8 mouse cellular contexts compared by ENCODE assay signal in the genomic region with DNA sequence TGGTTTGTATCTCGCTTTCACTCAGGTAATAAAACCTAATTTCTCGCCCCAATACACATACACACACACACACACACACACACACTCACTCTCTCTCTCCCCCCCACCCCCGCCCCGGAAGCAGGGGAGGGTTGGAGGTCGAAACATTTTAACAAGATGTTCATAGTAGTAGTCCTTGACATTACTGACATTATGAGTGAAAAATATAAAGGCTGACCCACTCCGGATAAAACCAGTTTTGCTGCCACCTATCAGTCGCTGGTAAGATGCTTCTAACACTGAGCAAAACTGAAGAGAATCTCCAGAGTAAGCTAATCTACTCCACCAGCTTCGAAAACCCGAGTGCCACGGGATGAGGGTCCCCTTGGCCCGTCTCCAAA. TPM values are rescaled to one million over a fixed set of nuclear protein-coding genes. Genes with fewer than 3 reads are reported as not detected.
A peak's percentile ranks its signal among the peaks of the same experiment; 100 is the strongest.
DNase-seq lines count a peak whose midpoint lies in the region; ATAC-seq and TF ChIP-seq lines count a peak whose summit lies in the region.

No protein-coding gene starts in this region.

- no peaks in the 10 kb centered on the region for H3K27me3 ChIP-seq in cerebellum, adult 2 months (ENCODE audit: control insufficient read depth, insufficient read depth, low read length)
- no peaks in the 10 kb centered on the region for H3K27me3 ChIP-seq in testis, adult 2 months (ENCODE audit: control insufficient read depth, insufficient read depth, low read length)
- H3K27me3 ChIP-seq in limb, embryonic 13.5 days, result no peaks in the 10 kb centered on the region
- H3K27me3 ChIP-seq in stomach, embryonic 14.5 days (ENCODE audit: control insufficient read depth, insufficient read depth, low read length), result no peaks in the 10 kb centered on the region

- DNase-seq in cerebellum, adult 2 months, result no peak
- DNase-seq in cerebellum, postnatal 36 days, result no peak
- no peak for DNase-seq in testis, postnatal 10 days (ENCODE audit: low spot score)
- no peak for DNase-seq in left cerebral cortex, adult 11 months (ENCODE audit: low spot score)

- H3K4me3 ChIP-seq in cerebellum, adult 2 months (replicated peaks; ENCODE audit: insufficient read depth, low read depth, low read length), result peak overlapping the region; percentile 86
- peak overlapping the region; percentile 99 for H3K4me3 ChIP-seq in testis, adult 2 months (ENCODE audit: control insufficient read depth, low read depth, low read length)
- H3K4me3 ChIP-seq in limb, embryonic 13.5 days, result peak overlapping the region; percentile 80
- peak overlapping the region; percentile 67 for H3K4me3 ChIP-seq in stomach, embryonic 14.5 days (ENCODE audit: low read depth, low read length)

- H3K4me1 ChIP-seq in cerebellum, adult 2 months (ENCODE audit: control insufficient read depth, insufficient read depth, low read length), result peaks cover 8% of the 10 kb centered on the region
- peaks cover 4% of the 10 kb centered on the region for H3K4me1 ChIP-seq in testis, adult 2 months (ENCODE audit: control insufficient read depth, insufficient read depth, low read length)
- H3K4me1 ChIP-seq in limb, embryonic 13.5 days, result peaks cover 39% of the 10 kb centered on the region
- peaks cover 16% of the 10 kb centered on the region for H3K4me1 ChIP-seq in stomach, embryonic 14.5 days (ENCODE audit: control insufficient read depth, insufficient read depth, low read length)

- peak overlapping the region; percentile 88 for H3K9ac ChIP-seq in limb, embryonic 13.5 days
- H3K9ac ChIP-seq in stomach, embryonic 14.5 days (replicated peaks; ENCODE audit: low read depth, low read length), result peak overlapping the region; percentile 56

- TF ChIP-seq POLR2A in cerebellum, adult 2 months (IDR thresholded peaks at IDR 0.05; ENCODE audit: borderline replicate concordance, insufficient read depth, low read length), result no peak
- no peak for TF ChIP-seq POLR2A in testis, adult 2 months (IDR thresholded peaks at IDR 0.05; ENCODE audit: control insufficient read depth, low read depth, low read length)

- H3K9me3 ChIP-seq in limb, embryonic 13.5 days, result no peaks in the 10 kb centered on the region
- H3K9me3 ChIP-seq in stomach, embryonic 14.5 days (ENCODE audit: control insufficient read depth, low read depth, low read length), result no peaks in the 10 kb centered on the region

- H3K4me2 ChIP-seq in limb, embryonic 13.5 days (replicated peaks), result peak overlapping the region; percentile 84
- peak overlapping the region; percentile 88 for H3K4me2 ChIP-seq in stomach, embryonic 14.5 days (replicated peaks; ENCODE audit: low read depth, low read length)

- ATAC-seq in limb, embryonic 13.5 days (ENCODE audit: low FRiP score, low read depth), result no peak
- no peak; the same call in 1 of the 2 replicates for ATAC-seq in stomach, embryonic 14.5 days (ENCODE audit: insufficient number of reproducible peaks, insufficient read depth, low FRiP score, low read depth)
- no peak for ATAC-seq in activated CD4-positive, CD25-positive, alpha-beta regulatory T cell, adult 4 months

- peak overlapping the region; percentile 97; the same call in 1 of the 2 replicates for H3K27ac ChIP-seq in cerebellum, adult 2 months (ENCODE audit: insufficient read depth, low read length)
- H3K27ac ChIP-seq in testis, adult 2 months (ENCODE audit: control insufficient read depth, insufficient read depth, low read depth, low read length), result peak overlapping the region; percentile 100
- H3K27ac ChIP-seq in limb, embryonic 13.5 days, result peak overlapping the region; percentile 93
- peak overlapping the region; percentile 95 for H3K27ac ChIP-seq in stomach, embryonic 14.5 days (ENCODE audit: low read length)

- no peaks in the 10 kb centered on the region; the same call in none of the 2 replicates for H3K36me3 ChIP-seq in testis, adult 2 months (ENCODE audit: control insufficient read depth, insufficient read depth, low read length)
- H3K36me3 ChIP-seq in limb, embryonic 13.5 days, result peaks cover 58% of the 10 kb centered on the region
- peaks cover 40% of the 10 kb centered on the region for H3K36me3 ChIP-seq in stomach, embryonic 14.5 days (ENCODE audit: control insufficient read depth, insufficient read depth, low read length)

- under 1% methylated on average over 11 of the region's 11 CpGs for whole genome bisulfite sequencing in cerebellum, adult 2 months
- 2% methylated on average over 11 of the region's 11 CpGs for WGBS in limb, embryonic 13.5 days
- 0% methylated on average over 11 of the region's 11 CpGs for WGBS in stomach, embryonic 14.5 days

- no peak for TF ChIP-seq CTCF in cerebellum, adult 2 months (IDR thresholded peaks at IDR 0.05; ENCODE audit: borderline replicate concordance, insufficient read depth, low read depth, low read length)
- TF ChIP-seq CTCF in testis, adult 2 months (IDR thresholded peaks at IDR 0.05; ENCODE audit: control insufficient read depth, insufficient read depth, insufficient replicate concordance, low read depth, low read length), result no peak

RNA-seq across cellular contexts. Expression of gene Slbp, which starts 0.8 kb away (rescaled TPM):
- polyA plus RNA-seq in cerebellum, adult 2 months (2012; rRNA removed), result 39.4 and 41.8 TPM in 2 replicates
- polyA plus RNA-seq in testis, adult 2 months (2012; rRNA removed), result 68.0 and 70.6 TPM in 2 replicates
- polyA plus RNA-seq in limb, embryonic 13.5 days (2015; fragmentation: Nextera tagmentation; extraction: Ambion mirVana), result 252 and 254 TPM in 2 replicates
- polyA plus RNA-seq in stomach, embryonic 14.5 days (2014; fragmentation: Nextera tagmentation; extraction: Ambion mirVana), result 223 TPM in 2 replicates
- polyA plus RNA-seq in activated CD4-positive, CD25-positive, alpha-beta regulatory T cell, adult 4 months (2017; shearing (Covaris generic)), result 100 to 1,000 TPM; 182 to 187 TPM

RNA-seq across cellular contexts. Expression of gene Tacc3, which starts 6.4 kb away (rescaled TPM):
- polyA plus RNA-seq in cerebellum, adult 2 months (2012; rRNA removed), result 9.2 and 9.8 TPM in 2 replicates
- 42.6 and 42.8 TPM in 2 replicates for polyA plus RNA-seq in testis, adult 2 months (2012; rRNA removed)
- 196 and 197 TPM in 2 replicates for polyA plus RNA-seq in limb, embryonic 13.5 days (2015; fragmentation: Nextera tagmentation; extraction: Ambion mirVana)
- polyA plus RNA-seq in stomach, embryonic 14.5 days (2014; fragmentation: Nextera tagmentation; extraction: Ambion mirVana), result 168 and 174 TPM in 2 replicates
- polyA plus RNA-seq in activated CD4-positive, CD25-positive, alpha-beta regulatory T cell, adult 4 months (2017; shearing (Covaris generic)), result 10 to 100 TPM; 51.6 to 56.2 TPM

RNA-seq across cellular contexts. Expression of gene Tmem129, which starts 6.7 kb away (rescaled TPM):
- 50.1 and 50.2 TPM in 2 replicates for polyA plus RNA-seq in cerebellum, adult 2 months (2012; rRNA removed)
- polyA plus RNA-seq in testis, adult 2 months (2012; rRNA removed), result 50.6 and 56.1 TPM in 2 replicates
- 45.2 and 46.0 TPM in 2 replicates for polyA plus RNA-seq in limb, embryonic 13.5 days (2015; fragmentation: Nextera tagmentation; extraction: Ambion mirVana)
- polyA plus RNA-seq in stomach, embryonic 14.5 days (2014; fragmentation: Nextera tagmentation; extraction: Ambion mirVana), result 36.3 and 39.8 TPM in 2 replicates
- 10 to 100 TPM; 26.9 to 27.1 TPM for polyA plus RNA-seq in activated CD4-positive, CD25-positive, alpha-beta regulatory T cell, adult 4 months (2017; shearing (Covaris generic))

RNA-seq across cellular contexts. Expression of gene Gm9903, which starts 21.8 kb away (rescaled TPM):
- 0.93 and 1.1 TPM in 2 replicates for polyA plus RNA-seq in cerebellum, adult 2 months (2012; rRNA removed)
- polyA plus RNA-seq in testis, adult 2 months (2012; rRNA removed), result 23.7 and 24.9 TPM in 2 replicates
- polyA plus RNA-seq in limb, embryonic 13.5 days (2015; fragmentation: Nextera tagmentation; extraction: Ambion mirVana), result 0.56 and 0.66 TPM in 2 replicates
- polyA plus RNA-seq in stomach, embryonic 14.5 days (2014; fragmentation: Nextera tagmentation; extraction: Ambion mirVana), result 0.32 and 0.42 TPM in 2 replicates
- under 1 TPM; 0.62 to 0.64 TPM for polyA plus RNA-seq in activated CD4-positive, CD25-positive, alpha-beta regulatory T cell, adult 4 months (2017; shearing (Covaris generic))

RNA-seq across cellular contexts. Expression of gene Fam53a, which starts 22.1 kb away (rescaled TPM):
- polyA plus RNA-seq in cerebellum, adult 2 months (2012; rRNA removed), result 18.0 and 18.5 TPM in 2 replicates
- polyA plus RNA-seq in testis, adult 2 months (2012; rRNA removed), result 16.4 and 17.6 TPM in 2 replicates
- polyA plus RNA-seq in limb, embryonic 13.5 days (2015; fragmentation: Nextera tagmentation; extraction: Ambion mirVana), result 69.6 and 80.0 TPM in 2 replicates
- polyA plus RNA-seq in stomach, embryonic 14.5 days (2014; fragmentation: Nextera tagmentation; extraction: Ambion mirVana), result 66.0 and 66.8 TPM in 2 replicates
- polyA plus RNA-seq in activated CD4-positive, CD25-positive, alpha-beta regulatory T cell, adult 4 months (2017; shearing (Covaris generic)), result 10 to 100 TPM; 23.2 to 28.0 TPM
